Mouse (Mus musculus) liver, postnatal 0 days (tissue): ENCODE measurements around the gene Rasgef1b. TPM values are rescaled to one million over a fixed set of nuclear protein-coding genes. Genes with fewer than 3 reads are reported as not detected.

Source experiments
- ATAC-seq: fragments of 200-750 bp; cut with Nextera tagmentation; 2 replicates; pipeline ENCODE4 v1.8.0; 2017; ENCODE audit warnings: mild to moderate bottlenecking, moderate library complexity
- DNase-seq: peaks from one replicate; pipeline ENCODE4 v3.0.0-alpha.2; 2016
- H3K27ac ChIP-seq: fragments of 300-500 bp; sonication (generic); 2 replicates; pipeline ENCODE4 v1.5.1; 2014; ENCODE audit warnings: antibody characterized with exemption, moderate library complexity, mild to moderate bottlenecking, low read depth
- H3K27me3 ChIP-seq: fragments of 300-500 bp; sonication (generic); 2 replicates; pipeline ENCODE4 v1.6.1; 2014; ENCODE audit warnings: low read length, control low read depth, mixed read lengths; ENCODE audit not compliant: insufficient read depth
- H3K36me3 ChIP-seq: fragments of 300-500 bp; sonication (generic); replicated peaks from 2 replicates; pipeline ENCODE4 v1.6.1; 2014; ENCODE audit warnings: mild to moderate bottlenecking, control low read depth, low read length, moderate library complexity, mixed read lengths; ENCODE audit not compliant: insufficient read depth
- H3K4me1 ChIP-seq: fragments of 300-500 bp; sonication (generic); 2 replicates; pipeline ENCODE4 v1.6.1; 2014; ENCODE audit warnings: antibody characterized with exemption, mild to moderate bottlenecking, control low read depth; ENCODE audit not compliant: insufficient read depth
- H3K4me2 ChIP-seq: fragments of 300-500 bp; sonication (generic); 2 replicates; pipeline ENCODE4 v1.6.1; 2014; ENCODE audit warnings: low read depth, mild to moderate bottlenecking, low read length, moderate library complexity, mixed read lengths
- H3K4me3 ChIP-seq: fragments of 300-500 bp; sonication (generic); 2 replicates; pipeline ENCODE4 v1.5.1; 2014; ENCODE audit warnings: low read depth, low read length
- H3K9ac ChIP-seq: fragments of 300-500 bp; sonication (generic); replicated peaks from 2 replicates; pipeline ENCODE4 v1.6.1; 2014; ENCODE audit warnings: mild to moderate bottlenecking, moderate library complexity
- H3K9me3 ChIP-seq: fragments of 300-500 bp; sonication (generic); 2 replicates; pipeline ENCODE4 v1.6.1; 2016; ENCODE audit warnings: mild to moderate bottlenecking, control low read depth, low read length, mixed read lengths
- CTCF ChIP-seq: sonication (generic); IDR thresholded peaks from 2 replicates; pipeline ENCODE4 v1.5.1; 2016; ENCODE audit warnings: antibody characterized with exemption, low read depth
- EP300 ChIP-seq: IDR thresholded peaks from 2 replicates; pipeline ENCODE4 v1.6.1; 2016; ENCODE audit warnings: antibody characterized with exemption, low read depth, mild to moderate bottlenecking
- WGBS: fragments of 180-500 bp; shearing (Covaris S2); extraction: QIAGEN DNeasy Blood & Tissue Kit; methylation state at CpG from one replicate; pipeline ENCODE4 v1.1.7; 2014; ENCODE audit not compliant: insufficient replicate concordance; 5-methylcytosine and 5-hydroxymethylcytosine counted together
- polyA plus RNA-seq: library from polyadenylated mRNA; unstranded; fragments of >200 nt; fragmentation: Nextera tagmentation; extraction: Ambion mirVana; gene quantifications from 2 replicates; pipeline ENCODE4 v1.2.1, GENCODE M21; 2015

The Rasgef1b gene
- polyA plus RNA-seq, 1 experiment from 2014 or later: 11.8 TPM

DNA sequence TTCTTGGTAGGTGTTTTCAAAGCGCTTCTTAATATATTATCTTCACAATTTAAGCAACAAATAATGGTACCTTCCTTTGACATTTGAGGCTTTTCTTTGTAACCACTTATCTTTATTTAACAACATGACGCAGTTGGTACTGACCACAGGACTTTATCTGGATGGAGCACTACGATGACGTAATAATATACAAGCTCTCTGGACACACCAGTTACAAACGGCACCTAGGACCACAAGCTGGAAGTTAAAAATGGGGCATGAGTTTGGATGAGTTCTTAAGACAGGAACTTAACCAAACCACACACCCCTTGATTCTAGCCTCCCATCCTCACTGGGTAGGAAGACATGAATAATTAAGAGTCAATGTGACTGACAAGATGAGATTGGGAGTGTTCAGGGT is 369.6 kb downstream of the Rasgef1b start:
- Histone ChIP-seq H3K36me3 (no peaks in the 10 kb centered on the region), H3K4me2 (no peak overlapping the region), H3K9me3 (no peaks in the 10 kb centered on the region), H3K27me3 (no peaks in the 10 kb centered on the region), H3K4me1 (peaks cover 4% of the 10 kb centered on the region; the same call in 1 of the 2 replicates), H3K27ac (no peak overlapping the region), H3K9ac (no peak overlapping the region), H3K4me3 (no peak overlapping the region)
- no peak for DNase-seq
- no peak for ATAC-seq
- TF ChIP-seq EP300: peak; percentile 15; the same call in 1 of the 2 replicates
- no peak for TF ChIP-seq CTCF
- WGBS: 43% methylated on average over 5 of the region's 5 CpGs

DNA sequence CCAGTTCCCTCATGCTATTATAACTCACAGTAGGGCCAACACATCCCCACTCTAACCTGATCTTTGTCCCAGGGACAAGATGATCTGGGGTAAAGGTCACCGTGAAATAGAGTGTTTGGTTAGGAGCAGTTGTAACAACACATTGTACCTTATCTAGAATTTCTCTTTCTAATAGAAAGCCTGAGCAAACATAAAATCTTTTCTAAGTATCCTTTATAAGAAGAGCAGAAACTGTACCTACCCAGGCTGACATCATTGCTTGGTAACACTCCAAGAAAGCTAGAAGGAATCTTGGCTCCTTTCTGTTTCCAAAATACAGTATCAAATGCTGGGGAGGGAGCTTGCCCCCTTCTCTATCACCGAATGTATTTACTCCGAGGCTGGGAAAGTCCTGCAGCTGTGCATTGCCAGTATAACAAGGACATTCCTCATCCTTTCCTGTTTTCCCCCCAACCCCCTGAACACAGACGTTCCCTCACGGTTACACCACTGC is 374.2 kb downstream of the Rasgef1b start:
- ATAC-seq: peak; percentile 71
- 47% methylated on average over 5 of the region's 5 CpGs for WGBS

DNA sequence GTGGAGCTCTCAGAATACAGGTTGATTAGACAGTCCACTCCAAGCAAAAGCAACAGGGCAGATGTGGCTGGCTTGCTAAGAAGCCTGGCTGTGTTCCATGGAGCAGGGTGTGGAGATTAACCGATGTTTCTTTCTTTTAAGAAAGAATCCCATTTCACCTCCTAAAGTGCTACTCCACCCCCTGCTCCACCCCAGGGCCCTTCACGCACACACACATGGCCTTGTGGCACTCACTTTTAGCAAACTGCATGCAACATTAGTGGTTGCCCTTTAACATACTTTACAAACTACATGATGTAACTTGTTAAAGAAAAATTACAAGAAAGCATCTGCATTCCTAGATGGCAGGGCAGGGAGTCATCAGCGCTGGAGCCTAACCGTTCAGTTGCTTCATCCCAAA is 378.8 kb downstream of the Rasgef1b start:
- ATAC-seq (no peak), DNase-seq (no peak)
- 84% methylated on average over 4 of the region's 4 CpGs for WGBS
- no peak overlapping the region for H3K4me3 ChIP-seq
- no peak overlapping the region for H3K27ac ChIP-seq
- no peaks in the 10 kb centered on the region for H3K27me3 ChIP-seq
- no peak overlapping the region for H3K4me2 ChIP-seq
- TF ChIP-seq EP300: no peak
- TF ChIP-seq CTCF: no peak
- no peak overlapping the region for H3K9ac ChIP-seq
- H3K36me3 ChIP-seq: no peaks in the 10 kb centered on the region
- no peaks in the 10 kb centered on the region for H3K9me3 ChIP-seq
- H3K4me1 ChIP-seq: peaks cover 5% of the 10 kb centered on the region

More for the DNA sequence above, 374.2 kb downstream of the Rasgef1b start:
- no peak for TF ChIP-seq CTCF
- peak; percentile 48 for TF ChIP-seq EP300
- no peaks in the 10 kb centered on the region for H3K9me3 ChIP-seq
- no peaks in the 10 kb centered on the region for H3K27me3 ChIP-seq
- no peaks in the 10 kb centered on the region for H3K36me3 ChIP-seq
- H3K4me1 ChIP-seq: no peaks in the 10 kb centered on the region
- H3K9ac ChIP-seq: no peak overlapping the region
- peak overlapping the region; percentile 26; the same call in 1 of the 2 replicates for H3K27ac ChIP-seq
- no peak for DNase-seq
- no peak overlapping the region for H3K4me3 ChIP-seq
- H3K4me2 ChIP-seq: no peak overlapping the region

DNA sequence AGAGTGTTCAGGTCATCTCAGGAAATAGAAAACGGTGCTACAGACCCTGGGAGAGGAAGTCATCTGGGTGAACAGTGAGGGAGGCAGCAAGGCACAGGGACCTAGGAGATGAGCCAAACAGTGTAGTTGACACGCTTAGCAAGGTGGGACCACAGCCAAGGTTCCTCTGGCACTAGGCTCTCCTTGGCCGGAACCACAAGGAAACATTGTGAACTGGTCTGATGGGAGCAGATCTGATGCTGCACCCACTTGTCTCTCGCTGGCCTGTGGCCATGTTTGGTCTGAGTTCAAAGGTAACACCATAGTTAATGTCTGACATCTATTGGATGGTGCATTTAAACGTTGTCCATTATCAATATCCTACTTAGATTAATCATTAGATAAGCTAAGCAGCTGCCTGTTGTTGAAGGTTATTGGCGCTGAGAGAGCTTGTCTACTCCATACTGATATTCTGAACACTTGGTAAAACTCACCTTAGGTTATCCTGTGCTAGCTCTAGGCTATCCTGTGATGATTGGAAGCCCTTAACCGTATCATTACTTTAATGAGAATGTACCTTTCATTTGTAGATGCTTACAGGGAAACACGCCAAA is 380.5 kb downstream of the Rasgef1b start:
- no peaks in the 10 kb centered on the region for H3K9me3 ChIP-seq
- no peaks in the 10 kb centered on the region for H3K36me3 ChIP-seq
- WGBS: 49% methylated on average over 8 of the region's 8 CpGs
- H3K27me3 ChIP-seq: no peaks in the 10 kb centered on the region
- peak; percentile 57 for DNase-seq
- H3K4me1 ChIP-seq: peaks cover 5% of the 10 kb centered on the region
- TF ChIP-seq EP300 (peak; percentile 40; the same call in 1 of the 2 replicates), CTCF (no peak)
- ATAC-seq: peak; percentile 57
- H3K9ac ChIP-seq: no peak overlapping the region
- no peak overlapping the region for H3K4me3 ChIP-seq
- no peak overlapping the region for H3K4me2 ChIP-seq
- H3K27ac ChIP-seq: no peak overlapping the region

DNA sequence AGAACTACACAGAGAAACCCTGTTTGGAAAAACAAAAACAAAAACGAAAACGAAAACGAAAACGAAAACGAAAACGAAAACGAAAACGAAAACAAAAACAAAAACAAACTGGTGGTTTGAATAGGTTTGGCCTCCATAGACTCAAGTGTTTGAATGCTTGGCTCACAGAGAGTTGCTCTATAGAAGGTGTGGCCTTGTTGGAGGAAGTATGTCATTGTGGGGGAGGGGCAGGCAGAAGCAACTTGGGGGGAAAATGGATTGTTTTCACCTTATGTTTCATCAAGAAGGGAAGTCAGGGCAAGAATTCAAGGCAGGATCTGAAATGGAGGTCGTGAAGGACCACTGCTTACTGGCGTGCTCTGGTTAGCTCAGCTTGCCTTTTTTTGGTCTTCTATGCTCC is 386.3 kb downstream of the Rasgef1b start:
- Histone ChIP-seq H3K4me3 (no peak overlapping the region), H3K27ac (no peak overlapping the region), H3K9me3 (no peaks in the 10 kb centered on the region), H3K4me2 (no peak overlapping the region), H3K9ac (no peak overlapping the region), H3K36me3 (no peaks in the 10 kb centered on the region), H3K27me3 (no peaks in the 10 kb centered on the region), H3K4me1 (peaks cover 10% of the 10 kb centered on the region)
- TF ChIP-seq CTCF (no peak), EP300 (no peak)
- no peak for ATAC-seq
- WGBS: 83% methylated on average over 10 of the region's 10 CpGs
- DNase-seq: no peak

DNA sequence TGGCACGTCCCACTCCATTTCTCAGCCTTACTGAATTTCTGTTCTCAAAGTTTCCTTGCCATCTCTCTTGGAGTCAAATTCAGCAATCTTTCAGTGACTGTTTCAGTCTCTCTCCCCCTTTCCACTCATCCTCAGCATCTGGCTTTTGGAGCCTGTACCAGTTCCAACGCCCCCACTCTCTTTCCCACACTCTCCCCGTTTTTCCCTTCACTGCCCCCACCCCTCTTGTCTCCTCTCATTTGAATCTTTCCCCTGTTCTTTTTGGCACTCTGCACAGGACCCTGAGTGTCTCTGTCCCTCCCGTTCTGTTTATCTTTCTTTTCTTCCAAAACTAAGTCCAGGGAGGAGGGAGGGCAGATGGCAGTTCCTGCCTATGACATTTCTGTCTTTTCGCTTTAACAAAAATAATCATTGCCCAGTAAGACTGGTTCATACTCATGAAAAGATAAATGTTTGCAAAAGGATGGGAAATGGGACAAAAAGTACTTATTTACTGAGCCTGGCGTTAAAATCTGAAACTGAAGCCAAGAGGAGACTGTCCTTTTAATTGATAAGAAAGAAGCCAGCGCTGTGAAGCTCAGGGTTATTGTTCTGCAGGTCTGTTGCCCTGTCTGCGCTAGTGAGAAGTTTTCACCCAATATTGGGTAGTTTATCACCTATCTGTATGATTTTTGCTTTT is 388.4 kb downstream of the Rasgef1b start:
- Histone ChIP-seq H3K36me3 (no peaks in the 10 kb centered on the region), H3K4me1 (peaks cover 10% of the 10 kb centered on the region), H3K4me3 (0 out of 2 replicates have a peak overlapping the region, but pooled peaks have one; percentile 4), H3K9me3 (no peaks in the 10 kb centered on the region), H3K9ac (peak overlapping the region; percentile 21), H3K27me3 (no peaks in the 10 kb centered on the region), H3K4me2 (peak overlapping the region; percentile 61), H3K27ac (peak overlapping the region; percentile 81)
- DNase-seq (no peak), ATAC-seq (no peak)
- TF ChIP-seq CTCF: no peak
- 0 out of 2 replicates have a peak, but pooled peaks have one; percentile 38 for TF ChIP-seq EP300
- 59% methylated on average over 8 of the region's 8 CpGs for WGBS
